Mouse (Mus musculus): ENCODE measurements around the gene Ccdc103.
A peak's percentile ranks its signal among the peaks of the same experiment; 100 is the strongest.

Gene Ccdc103

DNA sequence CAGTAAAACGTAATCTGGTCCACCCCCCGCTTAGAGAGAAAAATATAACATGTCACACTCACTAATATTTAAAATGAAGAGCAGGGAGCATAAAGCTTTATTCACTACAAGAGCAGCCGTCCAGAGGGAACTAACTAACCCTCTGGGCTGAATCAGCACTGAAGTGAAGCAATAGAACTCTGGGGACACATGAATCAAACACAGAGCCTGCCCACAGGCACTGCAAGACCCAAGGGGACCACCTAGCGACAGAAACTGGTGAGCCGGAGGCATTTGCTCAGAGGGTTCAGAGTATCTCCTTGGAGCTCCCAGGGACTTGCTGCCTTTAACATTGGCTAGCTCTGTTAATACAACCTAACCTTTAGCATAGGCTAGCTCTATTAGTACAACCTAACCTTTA, 9.1 kb downstream of the Ccdc103 start:
- DNase-seq (ENCODE audit: extremely low spot score, low read depth, low spot score), result no peak

GRCm38 (mm10) chr11:102893015-102893651, 12.1 kb downstream of the Ccdc103 start:
- DNase-seq (ENCODE audit: extremely low spot score, low read depth, low spot score), result peak; percentile 46

GRCm38 (mm10) chr11:102894716-102895115, 13.7 kb downstream of the Ccdc103 start:
- no peak for DNase-seq (ENCODE audit: extremely low spot score, low read depth, low spot score)

- no peak for DNase-seq (ENCODE audit: extremely low spot score, low read depth, low spot score)
These were observed 14.8 kb downstream of the Ccdc103 start for GRCm38 (mm10) chr11:102895779-102896178.

DNA sequence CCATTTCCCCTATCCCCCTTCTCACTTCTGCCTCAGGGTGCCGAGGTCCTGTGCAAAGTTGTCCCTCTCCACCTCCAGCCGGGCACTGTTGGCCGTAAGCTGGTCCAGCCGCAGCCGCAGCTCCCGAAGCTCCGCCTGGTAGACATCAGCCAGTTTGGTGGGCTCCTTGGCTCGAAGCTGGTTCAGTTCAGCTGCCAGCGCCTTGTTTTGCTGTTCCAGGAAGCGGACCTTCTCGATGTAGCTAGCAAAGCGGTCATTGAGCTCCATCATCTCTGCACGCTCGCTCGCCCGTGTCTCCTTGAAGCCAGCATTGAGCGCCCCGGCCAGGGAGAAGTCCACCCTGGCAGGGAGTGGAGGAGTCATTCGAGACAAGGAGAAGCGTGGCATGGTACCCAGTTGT, 15.6 kb downstream of the Ccdc103 start:
- DNase-seq (ENCODE audit: extremely low spot score, low read depth, low spot score), result no peak

- DNase-seq (ENCODE audit: extremely low spot score, low read depth, low spot score), result no peak
These were observed 17.4 kb downstream of the Ccdc103 start for GRCm38 (mm10) chr11:102898408-102898807.

- peak; percentile 91 for DNase-seq (ENCODE audit: extremely low spot score, low read depth, low spot score)
These were observed 19.8 kb downstream of the Ccdc103 start, which contains the start of gene Gfap for GRCm38 (mm10) chr11:102900763-102901162. Gene Gfap, minus strand, starts transcription at chr11:102900912.

GRCm38 (mm10) chr11:102901199-102901598, 20.2 kb downstream of the Ccdc103 start:
- no peak for DNase-seq (ENCODE audit: extremely low spot score, low read depth, low spot score)

- no peak for DNase-seq (ENCODE audit: extremely low spot score, low read depth, low spot score)
These were observed 21.1 kb downstream of the Ccdc103 start for GRCm38 (mm10) chr11:102902107-102902506.

GRCm38 (mm10) chr11:102903654-102904053, 22.6 kb downstream of the Ccdc103 start:
- no peak for DNase-seq (ENCODE audit: extremely low spot score, low read depth, low spot score)

DNA sequence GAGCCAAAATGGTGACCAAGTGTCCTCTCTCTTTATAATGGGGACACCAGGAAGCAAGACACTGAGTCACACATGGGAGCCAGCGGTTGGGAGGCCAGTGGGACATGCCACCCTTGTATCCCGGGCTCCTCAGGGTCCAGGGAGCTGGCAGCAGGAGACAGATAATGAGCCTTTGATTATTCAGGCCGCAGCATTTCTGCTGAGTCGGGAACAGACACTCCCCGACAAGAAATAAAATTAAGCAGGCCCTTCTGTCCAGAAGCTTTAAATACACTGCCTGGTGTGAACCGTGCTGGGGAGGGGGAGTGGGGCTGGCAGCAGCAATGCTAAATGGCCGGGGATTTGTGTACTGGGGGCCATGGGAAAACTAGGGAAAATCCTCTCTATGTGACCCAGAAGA, 30.4 kb downstream of the Ccdc103 start:
- DNase-seq (ENCODE audit: extremely low spot score, low read depth, low spot score), result no peak

DNA sequence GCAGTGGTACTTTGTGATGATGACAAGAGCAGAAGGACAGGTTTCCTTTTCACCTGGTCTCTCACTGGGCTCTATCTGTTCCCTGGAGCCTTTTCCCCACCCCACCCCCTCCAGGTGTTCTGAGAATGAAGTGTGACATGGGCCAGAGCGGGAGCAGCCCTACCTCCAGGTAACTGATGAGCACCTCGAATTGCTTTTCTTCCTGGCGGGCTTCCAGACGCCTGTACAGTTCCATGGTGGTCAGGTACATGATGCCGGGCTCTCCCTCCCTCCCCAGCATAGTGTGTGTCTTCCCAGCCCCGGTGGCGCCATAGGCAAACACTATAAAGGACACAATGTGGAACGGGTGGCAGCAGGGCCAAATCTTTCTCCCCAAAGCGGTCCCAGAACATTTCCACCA, 34.4 kb downstream of the Ccdc103 start:
- no peak for DNase-seq (ENCODE audit: extremely low spot score, low read depth, low spot score)

DNA sequence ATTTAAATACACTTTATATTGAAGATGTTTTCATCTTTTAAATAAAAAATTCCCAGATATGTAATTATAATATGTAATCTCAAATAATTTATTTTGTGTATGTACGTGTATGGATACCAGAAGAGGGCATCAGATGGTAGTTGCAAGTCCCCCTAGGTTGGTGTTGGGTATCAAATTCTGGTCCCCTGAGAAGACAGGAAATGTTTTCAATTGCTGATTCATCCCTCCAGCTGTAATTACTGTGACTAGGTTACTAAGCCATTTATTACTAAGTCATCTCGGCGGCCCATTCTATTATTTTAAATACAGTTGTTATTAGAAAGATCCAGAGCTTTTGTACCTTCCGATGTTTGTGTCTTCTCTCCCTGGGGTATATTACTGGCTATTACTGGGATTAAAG, 37.1 kb downstream of the Ccdc103 start:
- no peak for DNase-seq (ENCODE audit: extremely low spot score, low read depth, low spot score)

- no peak for DNase-seq (ENCODE audit: extremely low spot score, low read depth, low spot score)
These were observed 40.5 kb downstream of the Ccdc103 start for GRCm38 (mm10) chr11:102921491-102921890.

- DNase-seq (ENCODE audit: extremely low spot score, low read depth, low spot score), result peak; percentile 94
These were observed 43.8 kb downstream of the Ccdc103 start, which contains the start of gene Kif18b for GRCm38 (mm10) chr11:102924557-102925350. Gene Kif18b, minus strand, starts transcription at chr11:102925124.

DNA sequence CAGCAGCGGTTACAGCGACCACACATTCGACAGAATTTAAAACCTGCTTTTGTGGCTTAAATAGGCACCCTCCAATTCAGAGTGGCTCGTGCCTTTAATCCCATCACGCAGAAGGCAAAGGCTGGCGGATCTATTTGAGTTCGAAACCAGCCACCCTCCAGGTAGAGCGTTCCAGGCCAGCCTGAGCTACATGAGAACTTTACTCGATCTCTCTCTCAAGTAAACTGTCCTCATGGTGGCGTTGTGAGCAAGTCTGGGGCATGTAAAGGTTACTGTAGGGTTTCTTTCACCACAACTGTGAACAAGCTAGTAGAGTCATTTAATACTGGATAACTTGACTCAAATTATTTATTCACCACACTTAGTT, 44.3 kb downstream of the Ccdc103 start:
- DNase-seq (ENCODE audit: extremely low spot score, low read depth, low spot score), result no peak

GRCm38 (mm10) chr11:102930672-102931071, 49.7 kb downstream of the Ccdc103 start:
- no peak for DNase-seq (ENCODE audit: extremely low spot score, low read depth, low spot score)
